Mouse (Mus musculus): Measurements from ENCODE around the gene Mmp1b. TPM values are rescaled to one million over a fixed set of nuclear protein-coding genes. Genes with fewer than 3 reads are reported as not detected.

Gene Mmp1b
- polyA plus RNA-seq (2012; fragmentation: generic; extraction: Trizol), result not detected

GRCm38 (mm10) chr9:7387947-7388346 lies at the start of gene Mmp1b:
Mmp1b (minus strand) TSS chr9:7388047.

DNA sequence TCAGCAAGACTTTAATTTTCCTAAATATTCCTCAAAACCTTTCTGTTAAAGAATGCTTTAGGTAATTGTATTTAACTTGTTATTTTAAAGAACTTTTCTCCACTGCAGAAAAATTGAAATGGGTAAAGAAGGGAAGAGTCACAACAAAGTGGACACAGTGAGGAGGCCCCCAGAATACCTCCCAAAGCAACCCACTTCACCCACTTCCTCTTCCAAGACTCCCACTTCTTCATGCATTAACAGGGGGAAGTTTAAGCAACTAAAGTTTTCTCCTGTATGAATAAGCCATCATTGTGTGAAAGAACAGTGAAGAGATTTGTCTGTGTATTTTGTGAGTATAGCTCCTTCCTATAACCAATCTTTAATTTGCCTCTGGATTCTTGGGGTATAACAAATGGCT lies 43.7 kb downstream of the Mmp1b start, which contains the start of gene Mmp12:
Gene Mmp12 (plus strand): TSS at position 275 of the 400 bp plus-strand sequence.

Other genes starting within 250 kb of the Mmp1b start
- under 1 TPM; 0.04 to 0.80 TPM for gene Dync2h1, start 203.6 kb downstream of the Mmp1b start, polyA plus RNA-seq (2012; fragmentation: generic; extraction: Trizol)
- 10 to 100 TPM; 11.6 to 22.7 TPM for gene Dcun1d5, start 203.5 kb downstream of the Mmp1b start, polyA plus RNA-seq (2012; fragmentation: generic; extraction: Trizol)
- not detected for gene Mmp13, start 115.5 kb downstream of the Mmp1b start, polyA plus RNA-seq (2012; fragmentation: generic; extraction: Trizol)
- not detected for gene Mmp12, start 43.7 kb downstream of the Mmp1b start, polyA plus RNA-seq (2012; fragmentation: generic; extraction: Trizol)
- gene Mmp3, start 57.8 kb upstream of the Mmp1b start, polyA plus RNA-seq (2012; fragmentation: generic; extraction: Trizol), result 1 to 10 TPM in 1 of 2 experiments, under 1 TPM in 1; 0.06 to 3.8 TPM
- not detected for gene Mmp10, start 114.3 kb upstream of the Mmp1b start, polyA plus RNA-seq (2012; fragmentation: generic; extraction: Trizol)
- gene Mmp8, start 170.4 kb upstream of the Mmp1b start, polyA plus RNA-seq (2012; fragmentation: generic; extraction: Trizol), result not detected
- not detected for gene Mmp27, start 183.3 kb upstream of the Mmp1b start, polyA plus RNA-seq (2012; fragmentation: generic; extraction: Trizol)
- gene Mmp20, start 240.2 kb upstream of the Mmp1b start, polyA plus RNA-seq (2012; fragmentation: generic; extraction: Trizol), result not detected

Measured in C3H10T1/2 (cell line).